Mouse (Mus musculus): Measurements from ENCODE around the gene Map4k4. TPM values are rescaled to one million over a fixed set of nuclear protein-coding genes. Genes with fewer than 3 reads are reported as not detected.
A peak's percentile ranks its signal among the peaks of the same experiment; 100 is the strongest.

Gene Map4k4
- total RNA-seq, 4 experiments from 2014 or later = 10.5 to 18.2 (median 16.4) TPM

DNA sequence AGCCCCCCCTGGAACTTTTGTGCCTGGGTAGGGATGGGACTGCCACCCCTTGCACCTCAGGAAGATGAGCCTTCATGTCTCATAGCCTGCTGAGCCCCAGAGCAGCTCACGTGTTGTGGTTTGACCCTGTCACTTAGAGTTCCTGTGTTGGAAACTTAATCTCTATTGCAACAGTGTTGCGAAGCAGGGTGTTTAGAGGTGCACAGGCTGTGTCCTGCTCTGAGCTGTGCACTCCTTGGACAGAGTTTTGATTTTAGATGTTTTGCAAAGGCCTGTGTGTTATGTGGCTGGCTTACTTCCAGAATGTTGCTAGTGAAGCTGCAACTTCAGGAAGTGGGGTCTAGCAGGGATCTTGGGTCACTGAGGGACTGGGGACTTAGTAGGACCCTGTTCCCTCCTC, 4.1 kb upstream of the Map4k4 start:
- DNase-seq (ENCODE audit: low spot score in 2 of 2) = no peak

DNA sequence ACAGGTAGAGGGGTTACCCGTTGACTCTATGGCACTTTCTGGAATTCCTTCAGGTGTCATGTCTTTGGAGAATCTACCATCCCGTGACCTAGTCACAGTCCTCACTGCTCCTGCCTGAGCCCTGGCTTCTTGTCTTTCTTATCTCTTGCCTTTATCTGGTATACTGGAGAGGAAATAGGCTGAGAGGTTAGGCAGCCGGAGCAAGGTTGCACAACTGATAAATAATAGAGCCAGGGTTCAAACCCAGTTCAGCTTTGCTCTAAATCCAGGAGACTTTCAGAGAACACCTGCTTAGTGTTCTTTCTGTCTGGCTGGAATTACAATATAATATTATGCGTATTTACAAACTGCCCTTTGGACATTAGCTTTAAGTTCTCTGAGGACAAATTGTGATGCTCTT, 2.0 kb upstream of the Map4k4 start:
- DNase-seq (ENCODE audit: low spot score in 2 of 2) = no peak

DNA sequence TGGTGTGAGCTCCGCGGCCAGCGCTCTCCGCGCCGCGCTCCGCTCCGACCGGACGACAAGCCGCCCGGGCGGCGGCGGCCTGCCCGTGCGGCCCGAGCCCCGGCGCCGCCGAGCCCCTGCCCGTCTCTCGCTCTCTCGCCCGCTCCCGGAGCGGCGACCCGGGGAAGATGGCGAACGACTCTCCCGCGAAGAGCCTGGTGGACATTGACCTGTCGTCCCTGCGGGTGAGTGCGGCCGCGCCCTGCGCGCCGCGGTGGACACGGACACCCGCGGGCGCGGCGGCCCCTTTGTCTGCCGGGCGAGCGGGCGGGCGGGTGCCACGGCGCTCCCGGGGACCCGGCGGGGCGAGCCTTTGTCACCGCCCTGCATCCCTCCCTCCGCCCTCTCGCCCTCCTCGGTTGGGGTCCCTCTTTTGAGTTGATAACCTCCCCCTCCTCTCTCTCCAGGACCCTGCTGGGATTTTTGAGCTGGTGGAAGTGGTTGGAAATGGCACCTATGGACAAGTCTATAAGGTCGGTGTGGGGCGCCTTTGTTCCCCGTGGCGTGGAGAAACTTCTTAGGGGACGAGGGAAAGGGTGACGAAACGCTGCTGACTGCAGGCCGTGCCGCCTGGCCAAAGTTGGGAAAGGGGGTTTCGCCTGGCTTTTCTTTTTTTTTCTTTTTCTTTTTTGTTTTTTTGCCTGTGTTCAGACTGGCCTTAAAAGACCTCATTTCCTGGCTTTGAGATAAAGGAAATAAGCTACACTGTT, 524 bp downstream of the Map4k4 start:
- peak; percentile 9 to 18 for DNase-seq (ENCODE audit: low spot score in 2 of 2)

DNA sequence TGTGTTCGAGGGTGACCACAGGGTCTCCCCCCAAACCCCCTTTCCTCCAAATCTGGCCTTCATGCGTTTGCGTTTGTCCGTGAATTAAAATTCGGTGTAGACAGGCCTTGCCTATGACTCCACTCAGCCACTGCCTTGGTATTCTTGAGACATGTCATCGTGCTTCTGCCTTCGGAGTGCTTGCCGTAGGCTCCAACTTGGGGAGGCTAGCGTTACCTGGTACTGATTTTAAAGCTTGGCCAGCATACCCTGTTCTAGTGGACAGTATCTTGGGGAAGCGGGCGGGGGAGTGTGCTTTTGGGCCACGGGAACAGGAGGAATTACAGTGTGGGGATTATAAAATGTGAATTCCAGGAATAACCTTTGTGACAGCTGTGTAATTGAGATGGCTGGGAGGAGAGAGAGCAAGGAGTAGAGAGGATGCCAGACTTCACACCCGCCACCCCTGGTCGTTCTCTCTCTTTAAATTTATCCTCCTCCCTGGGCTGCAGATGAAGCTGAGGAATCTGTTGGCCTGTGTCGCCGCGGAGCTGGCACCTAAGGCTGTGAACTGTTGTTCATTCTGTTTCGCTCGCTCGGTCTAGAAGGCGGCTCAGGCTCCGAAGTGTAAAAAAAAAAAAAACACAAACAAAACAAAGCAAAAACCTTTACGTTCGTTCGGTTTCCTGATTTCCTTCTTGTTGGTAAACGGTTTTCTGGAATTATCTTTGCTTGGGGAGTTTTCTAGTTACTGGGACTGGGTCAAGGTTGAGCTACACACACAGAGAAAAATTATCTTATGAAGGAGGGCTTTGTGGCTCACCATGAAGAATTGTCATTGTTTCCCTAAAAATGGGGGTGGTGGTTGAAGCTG, 1.4 kb downstream of the Map4k4 start:
- no peak for DNase-seq (ENCODE audit: low spot score in 2 of 2)

DNA sequence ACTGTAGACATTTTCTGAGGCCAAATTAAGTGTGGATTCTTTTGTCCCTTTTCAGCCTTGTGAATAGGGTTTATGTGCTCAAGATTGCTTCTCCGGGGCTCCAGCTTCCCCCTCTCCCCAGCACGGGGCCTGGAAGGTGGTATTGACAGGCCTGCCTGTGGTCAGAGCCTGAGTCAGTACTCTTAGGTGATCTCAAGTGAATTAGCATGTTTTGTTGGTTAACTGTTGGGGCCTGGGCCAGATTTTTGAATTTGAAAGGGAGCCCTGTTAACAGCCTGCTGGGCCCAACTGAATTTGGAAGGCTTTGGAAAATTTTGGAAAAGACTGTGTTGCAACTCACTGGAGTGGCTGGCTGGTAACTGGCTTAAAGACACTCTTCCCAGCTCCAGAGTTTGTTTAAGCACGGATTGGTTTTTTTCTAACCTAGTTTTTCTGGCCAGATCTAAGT, 2.0 kb downstream of the Map4k4 start:
- peak; percentile 41 to 58 for DNase-seq (ENCODE audit: low spot score in 2 of 2)

DNA sequence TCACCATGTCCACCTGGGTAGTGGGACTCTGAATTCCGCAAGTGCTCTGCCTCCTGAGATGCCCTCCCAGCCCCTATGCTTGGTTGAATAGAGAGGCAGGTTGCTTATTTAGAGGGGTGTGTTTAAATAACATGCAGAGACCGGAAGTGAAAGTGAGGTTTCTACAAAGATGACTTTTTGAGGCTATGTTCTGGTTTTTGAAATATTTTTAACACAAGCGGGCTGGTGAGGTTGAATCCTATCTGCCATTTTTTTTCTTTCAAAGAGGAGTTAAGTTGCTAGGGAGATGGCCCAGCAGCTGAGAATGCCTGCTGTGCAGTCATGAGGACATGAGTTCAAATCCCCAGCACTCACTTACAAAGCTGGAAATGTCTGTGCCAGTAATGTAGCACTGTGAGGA, 4.0 kb downstream of the Map4k4 start:
- DNase-seq (ENCODE audit: low spot score in 2 of 2) = no peak

DNA sequence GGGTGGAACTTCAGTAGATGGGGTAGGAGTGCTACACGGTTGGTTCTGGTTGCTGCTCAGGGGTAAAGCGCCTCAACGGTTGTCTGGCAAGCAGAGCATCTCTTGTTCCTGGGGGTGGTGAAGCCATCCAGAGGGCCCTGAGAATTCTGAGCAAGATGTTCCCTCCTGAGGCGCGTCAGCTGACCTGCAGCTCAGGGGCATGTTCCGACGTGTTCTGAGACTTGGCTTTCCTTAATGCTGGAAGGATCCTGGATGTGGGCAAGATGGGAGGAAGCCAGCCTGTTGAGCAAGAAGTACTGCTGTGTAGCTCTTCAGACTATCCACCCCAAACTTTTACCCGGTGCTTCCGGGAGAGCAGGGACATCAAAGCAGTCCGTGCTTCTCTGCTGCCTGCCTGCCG, 6.2 kb downstream of the Map4k4 start:
- no peak for DNase-seq (ENCODE audit: low spot score in 2 of 2)

DNA sequence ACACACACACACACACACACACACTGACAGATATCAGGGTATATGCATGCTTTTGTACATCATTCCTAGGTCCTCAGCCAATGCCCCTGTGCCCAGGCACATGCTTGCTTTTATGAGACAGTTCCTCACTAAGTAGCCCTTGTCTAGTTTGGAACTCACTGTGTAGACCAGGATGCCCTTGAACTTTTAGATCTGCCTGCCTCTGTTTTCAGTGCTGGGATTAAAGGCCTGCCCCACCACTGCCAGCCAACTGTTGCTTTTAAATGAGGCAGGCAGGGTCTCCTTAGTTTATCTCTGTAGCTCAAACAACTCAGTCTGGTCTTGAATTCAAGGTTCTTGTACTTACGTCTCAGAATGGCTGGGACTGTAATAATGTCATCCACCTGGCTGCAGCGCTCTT, 8.3 kb downstream of the Map4k4 start:
- DNase-seq (ENCODE audit: low spot score in 2 of 2) = no peak

DNA sequence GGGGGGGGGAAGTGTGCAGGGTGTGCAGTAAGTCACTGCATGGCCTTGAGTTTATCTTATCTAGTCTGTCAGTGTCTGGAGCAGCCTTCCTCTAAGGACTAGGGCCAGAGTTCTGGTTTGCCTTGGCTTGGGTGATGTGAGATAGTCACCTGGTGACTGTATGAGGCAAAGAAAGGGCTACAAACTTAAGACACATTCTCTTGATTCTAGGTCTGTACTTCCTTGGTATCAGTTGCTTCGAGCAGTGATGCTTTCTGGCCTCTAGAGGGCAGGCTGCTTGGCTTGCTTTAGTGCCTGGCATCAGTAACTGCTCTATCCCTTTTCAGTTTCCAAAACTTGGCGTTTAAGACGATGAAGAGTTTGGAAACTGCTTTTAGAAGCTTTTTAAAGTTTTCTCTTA, 10.7 kb downstream of the Map4k4 start:
- DNase-seq (ENCODE audit: low spot score in 2 of 2) = no peak

DNA sequence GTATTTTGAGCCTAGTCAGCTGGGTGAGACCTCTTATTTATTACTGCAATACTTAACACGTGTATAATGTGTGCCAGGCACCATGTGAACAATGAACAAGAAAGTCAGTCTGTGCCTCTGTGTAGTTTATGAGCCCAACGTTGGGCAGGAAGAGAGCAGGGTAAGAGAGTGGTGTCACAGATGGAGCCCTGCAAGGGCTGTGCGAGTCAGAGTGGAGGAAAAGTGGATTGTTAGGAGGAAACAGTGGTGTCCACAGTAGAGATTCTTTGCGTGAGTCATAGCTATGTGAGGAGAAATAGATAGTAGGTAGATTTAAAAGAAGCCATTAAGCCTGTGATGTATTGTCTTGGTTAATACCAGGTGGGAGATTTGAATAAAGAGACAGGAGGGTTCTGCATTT, 12.5 kb downstream of the Map4k4 start:
- no peak for DNase-seq (ENCODE audit: low spot score in 2 of 2)

DNA sequence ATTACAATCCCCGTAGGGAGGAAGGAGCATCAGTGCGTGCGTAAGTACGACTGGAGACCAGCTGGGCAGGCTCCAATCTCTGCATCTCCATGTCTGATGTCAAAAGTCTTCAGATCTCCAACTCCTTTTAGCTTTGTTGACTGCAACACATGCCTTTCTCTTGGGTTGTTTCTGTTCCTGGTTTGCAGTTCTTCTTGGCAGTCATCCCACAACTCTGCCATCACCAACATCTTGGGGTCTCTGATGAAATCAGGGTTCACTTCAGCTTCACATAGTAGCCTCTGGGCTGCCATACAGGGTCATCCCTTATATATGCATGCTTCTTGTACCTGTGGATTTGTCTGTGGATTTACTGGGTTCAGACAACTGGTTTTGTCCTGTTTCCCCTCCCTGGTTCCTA, 15.4 kb downstream of the Map4k4 start:
- no peak for DNase-seq (ENCODE audit: low spot score in 2 of 2)

DNA sequence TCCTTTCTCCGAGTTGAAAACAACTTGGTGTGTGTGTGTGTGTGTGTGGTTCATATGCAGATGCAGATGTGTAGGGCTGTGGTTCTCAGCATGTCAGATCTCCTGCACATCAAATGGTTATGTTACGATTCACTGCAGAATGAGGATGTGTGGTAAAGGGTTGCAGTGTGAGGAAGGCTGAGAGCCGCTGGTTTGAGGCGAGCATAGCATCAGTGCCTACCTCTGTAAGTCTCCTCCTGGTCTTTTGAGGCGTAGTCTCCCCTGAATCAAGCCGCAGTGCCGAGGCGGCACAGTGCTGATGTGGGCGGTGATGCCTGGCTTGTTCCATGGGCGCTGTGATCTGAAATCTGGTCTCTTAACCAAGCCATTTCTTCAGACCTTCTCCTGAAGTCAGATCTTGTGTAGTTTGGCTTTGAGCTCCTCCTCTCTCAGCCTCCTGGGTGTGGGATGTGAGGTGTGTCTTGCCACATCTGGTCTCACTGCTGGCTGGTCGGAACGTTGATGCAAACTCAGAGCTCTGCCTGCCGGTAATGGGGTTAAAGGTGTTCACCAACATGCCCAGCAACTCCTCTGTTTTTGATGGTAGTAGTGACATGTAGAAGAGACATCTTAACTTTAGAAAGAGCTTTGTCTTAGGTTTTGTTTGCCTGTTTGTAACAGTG, 17.3 kb downstream of the Map4k4 start:
- DNase-seq (ENCODE audit: low spot score in 2 of 2) = no peak

DNA sequence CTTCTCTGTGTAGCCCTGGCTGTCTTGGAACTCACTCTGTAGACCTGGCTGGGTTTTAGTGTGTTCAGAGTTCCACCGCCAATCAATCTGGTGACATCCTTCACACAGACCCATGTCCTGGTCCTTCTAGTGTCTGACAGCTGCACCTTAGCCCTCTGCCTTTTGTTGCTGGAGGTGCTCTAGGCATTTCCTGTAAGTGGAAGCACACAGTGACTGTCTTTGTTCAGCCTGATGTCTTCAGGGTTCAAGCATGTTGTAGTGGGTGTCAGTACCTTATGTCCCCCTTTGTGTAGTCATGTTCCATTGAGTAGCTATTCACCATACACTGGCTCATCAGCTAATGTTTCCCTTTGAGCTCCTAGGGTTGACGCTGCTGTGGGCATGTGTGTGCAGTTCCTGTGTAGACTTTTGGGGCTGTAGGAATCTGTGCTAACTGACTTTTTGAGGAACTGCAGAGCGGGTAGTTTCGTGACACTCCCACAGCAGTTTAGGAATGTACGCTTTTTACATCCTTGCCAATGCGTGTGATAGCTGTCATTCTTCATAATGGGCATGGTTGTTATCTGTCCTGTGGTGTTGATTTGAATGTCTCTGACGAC, 17.9 kb downstream of the Map4k4 start:
- DNase-seq (ENCODE audit: low spot score in 2 of 2) = no peak

DNA sequence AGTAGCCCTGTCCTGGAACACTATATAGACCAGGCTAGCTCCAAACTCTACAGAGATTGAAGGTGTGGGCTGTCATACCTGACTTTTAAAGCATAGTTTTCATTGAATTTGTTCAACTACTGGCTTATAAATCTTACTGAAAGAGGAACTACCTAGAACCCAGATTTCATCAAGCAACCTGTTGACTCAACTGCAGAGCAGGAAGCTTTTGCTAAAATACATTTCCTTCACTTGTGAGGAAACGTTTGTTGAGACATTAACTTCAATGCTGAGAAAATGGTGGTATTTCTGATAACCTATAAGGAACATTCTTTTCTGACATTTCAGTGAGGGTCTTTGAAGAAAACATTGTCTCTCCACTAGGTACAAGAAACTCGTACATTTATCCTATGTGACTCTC, 19.9 kb downstream of the Map4k4 start:
- no peak for DNase-seq (ENCODE audit: low spot score in 2 of 2)

DNA sequence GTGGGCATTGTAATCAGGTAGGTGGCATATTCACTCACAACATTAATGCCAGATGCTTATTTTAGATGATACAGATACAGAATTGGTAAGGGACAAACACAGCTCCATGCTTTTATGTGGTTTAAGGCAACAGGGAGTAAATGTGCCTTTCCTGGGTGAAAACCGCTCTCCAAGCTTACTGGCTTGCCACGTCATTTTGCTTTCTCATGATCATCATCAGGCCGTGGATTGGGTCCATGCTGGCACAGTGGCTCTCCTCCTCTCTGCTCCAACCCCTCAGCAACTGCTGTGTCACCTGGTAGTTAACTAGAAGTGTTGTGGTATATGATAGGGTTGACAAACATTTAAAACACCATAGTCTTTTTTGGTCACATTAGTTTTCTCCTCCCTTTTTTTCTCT, 21.3 kb downstream of the Map4k4 start:
- no peak for DNase-seq (ENCODE audit: low spot score in 2 of 2)

DNA sequence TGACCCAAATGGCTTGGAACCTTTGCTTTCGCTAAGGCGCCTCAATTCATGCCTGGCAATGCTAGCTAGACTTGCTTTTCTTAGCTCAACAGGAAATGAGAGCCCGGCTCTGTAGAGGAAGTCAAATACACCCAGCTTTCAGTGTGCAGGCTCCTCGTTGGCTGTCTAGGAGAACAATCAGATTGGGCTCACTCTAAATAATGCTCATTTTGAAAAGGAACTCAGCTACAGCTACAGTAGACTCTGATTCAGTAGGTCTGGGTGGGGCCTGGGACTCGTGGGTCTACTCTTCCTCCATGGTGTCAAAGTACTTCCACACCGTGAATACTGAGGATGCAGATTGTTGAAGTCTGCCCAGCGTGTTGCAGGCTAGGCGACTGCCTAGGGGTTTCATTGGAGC, 22.0 kb downstream of the Map4k4 start:
- no peak for DNase-seq (ENCODE audit: low spot score in 2 of 2)

DNA sequence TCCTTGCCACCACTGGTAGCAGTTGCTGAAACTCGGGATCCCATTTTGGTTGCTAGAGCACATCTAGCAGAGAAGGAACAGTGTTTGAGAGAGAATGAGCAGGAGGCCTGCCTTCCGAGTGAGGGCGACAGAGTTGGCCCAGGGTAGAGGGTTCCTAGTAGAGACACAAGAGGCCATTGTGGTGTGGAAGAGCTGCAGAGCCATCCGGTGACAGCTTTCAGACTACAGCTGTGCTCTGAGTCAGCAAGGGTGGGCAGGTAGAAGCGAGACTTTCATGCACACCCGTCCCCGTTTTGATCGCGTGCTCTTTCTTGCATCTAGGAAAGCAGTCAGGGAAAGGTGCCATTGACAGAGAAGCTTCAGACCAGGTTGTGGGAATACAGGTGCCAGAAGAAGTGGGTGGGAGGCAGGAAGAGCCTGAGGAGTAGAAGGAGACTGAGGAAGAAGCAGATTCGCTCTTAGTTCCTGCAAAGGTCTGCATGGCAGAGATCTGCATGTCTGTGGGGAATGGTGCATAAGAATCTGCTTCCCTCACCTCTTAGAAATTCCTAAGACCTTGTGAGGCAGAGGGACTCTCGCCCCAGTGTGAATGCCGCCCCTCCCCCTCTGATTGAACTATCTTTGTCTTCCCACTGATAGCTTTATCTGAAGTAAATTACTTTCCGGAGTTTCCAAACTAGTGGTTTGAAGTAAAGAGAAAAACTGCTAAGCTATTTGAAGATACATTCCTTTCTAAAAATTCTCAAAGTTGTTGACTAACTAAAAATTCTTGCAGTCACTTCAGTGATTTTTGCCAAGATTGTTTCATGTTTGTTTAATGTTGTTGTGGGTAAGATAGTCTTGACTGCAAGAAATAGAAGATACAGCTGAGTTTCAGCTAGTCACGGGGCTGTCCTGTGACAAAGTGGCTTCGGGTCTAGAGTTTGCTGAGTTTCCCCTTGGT, 23.0 kb downstream of the Map4k4 start:
- DNase-seq (ENCODE audit: low spot score in 2 of 2) = no peak

DNA sequence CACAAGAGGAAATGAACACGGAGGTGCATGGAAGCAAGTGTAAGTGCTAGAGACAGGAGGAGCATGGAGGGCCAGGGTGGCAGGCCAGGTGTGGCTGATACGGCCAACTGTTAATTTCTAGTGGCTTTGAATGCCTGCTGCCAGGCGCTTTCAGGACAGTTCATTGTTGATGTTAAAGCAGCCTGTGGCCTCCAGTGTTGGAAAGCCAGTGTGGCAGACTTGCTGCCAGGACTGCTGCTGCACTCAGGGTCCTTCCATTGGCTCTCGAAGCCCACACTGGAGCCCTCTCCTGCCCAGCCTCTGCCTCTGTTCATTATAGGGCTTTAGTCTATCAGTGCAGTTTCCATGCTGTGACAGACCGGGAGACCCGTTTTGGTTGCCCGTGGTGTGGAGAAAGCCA, 30.3 kb downstream of the Map4k4 start:
- DNase-seq (ENCODE audit: low spot score in 2 of 2) = no peak

DNA sequence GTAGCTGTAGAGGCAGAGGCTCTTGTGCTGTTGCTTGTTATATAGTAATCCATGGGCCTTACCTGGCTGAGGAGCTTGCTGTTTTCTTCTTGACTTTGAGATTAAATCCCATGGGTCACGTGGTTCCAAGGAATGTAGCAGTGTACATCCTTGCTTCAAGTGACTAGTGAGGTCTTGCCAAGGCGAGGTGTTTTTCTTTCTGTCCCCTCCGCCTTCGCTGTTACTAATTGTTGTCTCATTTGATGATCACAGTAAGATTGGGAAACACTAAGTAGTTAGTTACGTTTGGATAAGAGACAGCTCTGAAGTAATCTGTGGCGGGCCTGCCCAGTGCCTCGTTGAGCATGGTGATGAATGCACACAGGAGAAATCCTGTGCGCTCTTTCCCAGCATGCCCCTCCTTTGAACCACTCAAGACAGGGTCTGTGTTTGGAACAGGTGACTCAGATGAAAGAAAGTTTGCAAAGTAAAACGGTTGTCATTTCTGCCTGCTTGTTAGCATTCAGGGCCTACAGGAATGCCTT, 31.6 kb downstream of the Map4k4 start:
- DNase-seq (ENCODE audit: low spot score in 2 of 2) = no peak

DNA sequence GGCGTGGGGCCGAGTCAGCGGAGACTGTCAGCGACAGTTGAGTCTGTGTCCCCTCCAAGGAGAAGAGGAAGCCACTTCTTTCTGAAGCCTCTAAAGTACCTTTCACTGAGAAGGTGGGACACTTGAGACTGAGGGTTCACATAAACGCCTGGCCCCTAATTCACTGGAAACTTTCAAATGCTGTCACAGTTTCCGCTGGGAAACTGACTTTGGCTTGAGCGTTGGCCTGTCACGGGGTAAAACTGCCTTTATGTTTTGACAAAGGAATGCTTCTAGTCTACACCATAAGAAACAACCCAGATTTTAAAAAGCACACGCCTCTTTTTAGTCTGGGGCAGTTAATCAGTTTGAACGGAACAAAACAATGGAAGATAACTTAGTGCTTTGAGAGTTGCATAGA, 32.2 kb downstream of the Map4k4 start:
- no peak for DNase-seq (ENCODE audit: low spot score in 2 of 2)

DNA sequence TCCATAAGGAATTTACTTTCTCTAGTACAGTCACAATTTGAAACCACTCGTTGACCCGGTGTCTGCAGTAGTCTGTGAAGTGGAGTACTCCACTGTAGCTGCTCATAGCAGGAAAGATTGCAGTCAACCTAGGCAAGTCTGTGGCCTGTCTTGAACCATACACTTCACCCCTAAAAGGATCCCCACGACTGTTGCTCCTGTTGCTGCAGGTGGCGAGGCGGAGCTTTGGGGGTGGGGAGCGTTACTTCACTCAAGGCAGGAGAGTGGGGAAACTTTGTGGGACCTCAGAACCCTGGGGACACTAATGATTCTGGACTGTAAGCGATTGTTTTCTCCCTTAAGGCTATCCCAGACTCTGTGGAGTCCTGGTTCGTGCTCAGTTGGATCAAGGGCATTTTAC, 34.2 kb downstream of the Map4k4 start:
- DNase-seq (ENCODE audit: low spot score in 2 of 2) = no peak

All from gastrocnemius, adult 8-10 months (tissue).